Mouse (Mus musculus) testis, adult 2 months (tissue): ENCODE measurements around the gene Specc1.

ENCODE experiments used
- CTCF ChIP-seq: fragments of 200-500 bp; IDR thresholded peaks from 2 replicates; pipeline ENCODE4 v1.5.1; 2012; ENCODE audit warnings: low read depth, mild to moderate bottlenecking, inconsistent platforms, low read length, moderate library complexity; ENCODE audit not compliant: control insufficient read depth, insufficient read depth, insufficient replicate concordance
- POLR2A ChIP-seq: fragments of 200-500 bp; IDR thresholded peaks from 2 replicates; pipeline ENCODE4 v1.6.1; 2012; ENCODE audit warnings: low read depth, mild to moderate bottlenecking, inconsistent platforms, low read length, moderate library complexity; ENCODE audit not compliant: control insufficient read depth

DNA sequence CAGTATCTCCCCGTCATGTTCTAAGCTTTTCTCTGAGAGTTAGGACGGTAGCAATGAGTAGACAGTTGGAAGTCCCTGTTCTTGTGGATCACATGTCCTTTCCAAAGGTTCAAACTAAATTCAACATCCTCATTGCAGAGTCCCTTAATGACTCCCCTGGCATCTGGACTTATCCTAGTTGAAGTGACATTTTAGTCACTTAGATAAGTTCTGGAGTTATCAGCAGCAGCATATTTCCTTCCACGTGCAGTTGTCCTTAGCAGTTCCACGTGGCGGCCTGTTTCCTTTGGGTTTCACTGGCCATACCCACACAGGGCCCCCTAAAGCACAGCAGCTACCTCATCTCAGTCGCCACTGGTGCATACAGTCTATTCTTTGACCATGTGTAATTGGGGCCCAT is 109.1 kb downstream of the Specc1 start:
- no peak for TF ChIP-seq POLR2A
- TF ChIP-seq CTCF: no peak
